Comparison of ENCODE assay signal across 26 mouse cellular contexts in the genomic region with DNA sequence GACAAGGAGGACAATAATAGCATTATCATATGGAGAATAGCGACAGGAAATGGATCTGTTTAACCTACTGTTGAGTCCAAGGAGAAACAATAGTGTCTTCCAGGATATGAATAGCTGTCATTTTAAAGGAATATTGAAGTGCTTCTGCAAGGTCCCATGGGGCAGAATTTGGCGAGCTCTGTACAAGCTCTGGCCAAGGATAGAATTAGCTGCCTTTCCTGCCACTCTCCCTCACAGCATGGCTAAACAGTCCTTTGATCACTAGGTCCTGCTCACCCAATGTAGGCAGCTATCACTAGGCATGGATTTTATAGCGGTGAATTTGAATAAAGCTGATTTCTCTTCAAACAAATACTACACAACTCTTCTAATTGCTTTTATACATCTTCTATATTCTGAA.
DNase-seq lines count a peak whose midpoint lies in the region; ATAC-seq and TF ChIP-seq lines count a peak whose summit lies in the region.
"Had no signal": no experiment of that assay in that cellular context is flagged by ENCODE, and none has a peak within 500 bp of the region (broad histone marks: within the 10 kb centered on the region; RNA-seq: fewer than 3 reads in every experiment).

No protein-coding gene starts in this region.

- H3K27ac ChIP-seq in embryonic facial prominence, embryonic 14.5 days (replicated peaks; ENCODE audit: low read depth, low read length) = no peak overlapping the region
- H3K27ac ChIP-seq in embryonic facial prominence, embryonic 10.5 days (replicated peaks) = no peak overlapping the region
- H3K27ac ChIP-seq in hindbrain, embryonic 16.5 days (ENCODE audit: low read depth, low read length) = no peak overlapping the region
- no peak overlapping the region for H3K27ac ChIP-seq in hindbrain, embryonic 11.5 days (ENCODE audit: low read depth, low read length)
- no peak overlapping the region for H3K27ac ChIP-seq in midbrain, embryonic 14.5 days (replicated peaks; ENCODE audit: low read depth, low read length)
- H3K27ac ChIP-seq in midbrain, embryonic 10.5 days (replicated peaks) = no peak overlapping the region
- no peak overlapping the region for H3K27ac ChIP-seq in midbrain, postnatal 0 days (ENCODE audit: low read depth, low read length)
- H3K27ac ChIP-seq: forebrain, embryonic 10.5 days; heart, embryonic 13.5 days; limb, embryonic 15.5 days; liver, embryonic 15.5 days; lung, embryonic 15.5 days; stomach, postnatal 0 days had no signal

- no peaks in the 10 kb centered on the region for H3K27me3 ChIP-seq in embryonic facial prominence, embryonic 14.5 days (replicated peaks; ENCODE audit: control insufficient read depth, insufficient read depth, low read length)
- no peaks in the 10 kb centered on the region for H3K27me3 ChIP-seq in embryonic facial prominence, embryonic 10.5 days (replicated peaks; ENCODE audit: low read depth, poor library complexity, severe bottlenecking)
- no peaks in the 10 kb centered on the region for H3K27me3 ChIP-seq in hindbrain, embryonic 16.5 days (replicated peaks; ENCODE audit: control insufficient read depth, insufficient read depth, low read length)
- H3K27me3 ChIP-seq in hindbrain, embryonic 11.5 days (ENCODE audit: control insufficient read depth, insufficient read depth, low read length) = no peaks in the 10 kb centered on the region
- H3K27me3 ChIP-seq in midbrain, embryonic 14.5 days (ENCODE audit: control insufficient read depth, insufficient read depth, low read length) = no peaks in the 10 kb centered on the region
- no peaks in the 10 kb centered on the region for H3K27me3 ChIP-seq in midbrain, embryonic 10.5 days (ENCODE audit: low read depth, poor library complexity, severe bottlenecking)
- H3K27me3 ChIP-seq in midbrain, postnatal 0 days (ENCODE audit: insufficient read depth, low read length) = no peaks in the 10 kb centered on the region
- H3K27me3 ChIP-seq: heart, embryonic 13.5 days; limb, embryonic 15.5 days; liver, embryonic 15.5 days; lung, embryonic 15.5 days; megakaryocyte, embryonic 14.5 days had no signal

- H3K4me3 ChIP-seq in embryonic facial prominence, embryonic 14.5 days (ENCODE audit: low read depth, low read length) = no peak overlapping the region
- H3K4me3 ChIP-seq in embryonic facial prominence, embryonic 10.5 days = no peak overlapping the region
- H3K4me3 ChIP-seq in hindbrain, embryonic 16.5 days (ENCODE audit: low read length) = no peak overlapping the region
- H3K4me3 ChIP-seq in hindbrain, embryonic 11.5 days (ENCODE audit: low read depth, low read length) = no peak overlapping the region
- H3K4me3 ChIP-seq in midbrain, embryonic 14.5 days (replicated peaks; ENCODE audit: low read depth, low read length) = no peak overlapping the region
- H3K4me3 ChIP-seq in midbrain, embryonic 10.5 days = no peak overlapping the region
- H3K4me3 ChIP-seq in midbrain, postnatal 0 days (ENCODE audit: low read depth, low read length) = no peak overlapping the region
- H3K4me3 ChIP-seq: forebrain, embryonic 10.5 days; heart, embryonic 13.5 days; limb, embryonic 15.5 days; liver, embryonic 15.5 days; lung, embryonic 15.5 days; megakaryocyte, embryonic 14.5 days had no signal

- H3K9ac ChIP-seq in embryonic facial prominence, embryonic 14.5 days (ENCODE audit: low read depth, low read length) = no peak overlapping the region
- no peak overlapping the region for H3K9ac ChIP-seq in hindbrain, embryonic 16.5 days (ENCODE audit: low read depth, low read length)
- no peak overlapping the region for H3K9ac ChIP-seq in hindbrain, embryonic 11.5 days (ENCODE audit: low read depth, low read length)
- no peak overlapping the region for H3K9ac ChIP-seq in midbrain, embryonic 14.5 days (replicated peaks; ENCODE audit: low read length)
- no peak overlapping the region for H3K9ac ChIP-seq in midbrain, postnatal 0 days (replicated peaks; ENCODE audit: low read length, poor library complexity, severe bottlenecking)
- H3K9ac ChIP-seq: heart, embryonic 13.5 days; limb, embryonic 15.5 days; liver, embryonic 15.5 days; lung, embryonic 15.5 days had no signal

- H3K36me3 ChIP-seq in embryonic facial prominence, embryonic 14.5 days (ENCODE audit: control insufficient read depth, insufficient read depth, low read length) = no peaks in the 10 kb centered on the region
- H3K36me3 ChIP-seq in embryonic facial prominence, embryonic 10.5 days (replicated peaks) = no peaks in the 10 kb centered on the region
- H3K36me3 ChIP-seq in hindbrain, embryonic 16.5 days (ENCODE audit: control insufficient read depth, insufficient read depth, low read length) = no peaks in the 10 kb centered on the region
- no peaks in the 10 kb centered on the region for H3K36me3 ChIP-seq in hindbrain, embryonic 11.5 days (ENCODE audit: control insufficient read depth, insufficient read depth, low read length)
- H3K36me3 ChIP-seq in midbrain, embryonic 14.5 days (ENCODE audit: control insufficient read depth, insufficient read depth, low read length) = no peaks in the 10 kb centered on the region
- no peaks in the 10 kb centered on the region for H3K36me3 ChIP-seq in midbrain, embryonic 10.5 days
- no peaks in the 10 kb centered on the region for H3K36me3 ChIP-seq in midbrain, postnatal 0 days (ENCODE audit: insufficient read depth, low read length)
- H3K36me3 ChIP-seq: forebrain, embryonic 10.5 days; heart, embryonic 13.5 days; limb, embryonic 15.5 days; liver, embryonic 15.5 days; lung, embryonic 15.5 days had no signal

- no peak overlapping the region for H3K4me2 ChIP-seq in embryonic facial prominence, embryonic 14.5 days (ENCODE audit: low read depth, low read length)
- no peak overlapping the region for H3K4me2 ChIP-seq in hindbrain, embryonic 16.5 days (ENCODE audit: low read length)
- H3K4me2 ChIP-seq in hindbrain, embryonic 11.5 days (replicated peaks; ENCODE audit: low read depth, low read length) = no peak overlapping the region
- H3K4me2 ChIP-seq in midbrain, embryonic 14.5 days (ENCODE audit: low read length) = no peak overlapping the region
- no peak overlapping the region for H3K4me2 ChIP-seq in midbrain, postnatal 0 days (ENCODE audit: low read depth, low read length, poor library complexity, severe bottlenecking)
- H3K4me2 ChIP-seq: heart, embryonic 13.5 days; limb, embryonic 15.5 days; liver, embryonic 15.5 days; lung, embryonic 15.5 days had no signal

- no peak for TF ChIP-seq CTCF in midbrain, postnatal 0 days (IDR thresholded peaks at IDR 0.05)

- peaks cover 4% of the 10 kb centered on the region; the same call in 1 of the 2 replicates for H3K9me3 ChIP-seq in embryonic facial prominence, embryonic 14.5 days (ENCODE audit: control insufficient read depth, low read length)
- no peaks in the 10 kb centered on the region for H3K9me3 ChIP-seq in embryonic facial prominence, embryonic 10.5 days
- peaks cover 2% of the 10 kb centered on the region; the same call in 1 of the 2 replicates for H3K9me3 ChIP-seq in hindbrain, embryonic 16.5 days (ENCODE audit: control insufficient read depth, low read length)
- H3K9me3 ChIP-seq in hindbrain, embryonic 11.5 days (ENCODE audit: control insufficient read depth, low read length) = no peaks in the 10 kb centered on the region
- no peaks in the 10 kb centered on the region for H3K9me3 ChIP-seq in midbrain, embryonic 14.5 days (ENCODE audit: control insufficient read depth, low read length)
- H3K9me3 ChIP-seq in midbrain, embryonic 10.5 days (replicated peaks) = no peaks in the 10 kb centered on the region
- H3K9me3 ChIP-seq in midbrain, postnatal 0 days (ENCODE audit: low read length) = no peaks in the 10 kb centered on the region
- H3K9me3 ChIP-seq: forebrain, embryonic 10.5 days; heart, embryonic 13.5 days; limb, embryonic 15.5 days; liver, embryonic 15.5 days; lung, embryonic 15.5 days had no signal

- DNase-seq in embryonic facial prominence, embryonic 14.5 days (ENCODE audit: low spot score) = peak; percentile 32
- DNase-seq in embryonic facial prominence, embryonic 10.5 days (ENCODE audit: low spot score) = no peak
- no peak for DNase-seq in hindbrain, embryonic 11.5 days (ENCODE audit: low spot score)
- DNase-seq in midbrain, embryonic 14.5 days = peak; percentile 48
- no peak for DNase-seq in midbrain, embryonic 10.5 days (ENCODE audit: low spot score)
- peak; percentile 80 for DNase-seq in midbrain, postnatal 0 days (ENCODE audit: low spot score)
- DNase-seq: cerebellum, adult 2 months; gastrocnemius, postnatal 10 days; heart, adult 11 months; kidney, postnatal 36 days; layer of hippocampus, postnatal 36 days; lung, postnatal 36 days; right cerebral cortex, postnatal 14 days; thymus, adult 2 months; thymus, postnatal 4 days had no signal

- WGBS in embryonic facial prominence, embryonic 14.5 days = 64% methylated on average over 3 of the region's 3 CpGs
- WGBS in embryonic facial prominence, embryonic 10.5 days = 62% methylated on average over 3 of the region's 3 CpGs
- 48% methylated on average over 3 of the region's 3 CpGs for WGBS in hindbrain, embryonic 16.5 days
- WGBS in hindbrain, embryonic 11.5 days = 73% methylated on average over 3 of the region's 3 CpGs
- 49% methylated on average over 3 of the region's 3 CpGs for WGBS in midbrain, embryonic 14.5 days
- WGBS in midbrain, embryonic 10.5 days = 66% methylated on average over 3 of the region's 3 CpGs
- 46% methylated on average over 3 of the region's 3 CpGs for WGBS in midbrain, postnatal 0 days

- no peak for ATAC-seq in embryonic facial prominence, embryonic 14.5 days (ENCODE audit: low read depth)
- ATAC-seq in hindbrain, embryonic 16.5 days = peak; percentile 72
- no peak for ATAC-seq in hindbrain, embryonic 11.5 days (ENCODE audit: low FRiP score)
- no peak for ATAC-seq in midbrain, embryonic 14.5 days (ENCODE audit: low FRiP score, low TSS enrichment)
- no peak for ATAC-seq in midbrain, postnatal 0 days (ENCODE audit: low FRiP score)
- ATAC-seq: activated CD4-positive, CD25-positive, alpha-beta regulatory T cell, adult 4 months; forebrain, embryonic 16.5 days; intestine, embryonic 16.5 days had no signal

- no peaks in the 10 kb centered on the region for H3K4me1 ChIP-seq in embryonic facial prominence, embryonic 14.5 days (ENCODE audit: control insufficient read depth, insufficient read depth, low read length)
- H3K4me1 ChIP-seq in embryonic facial prominence, embryonic 10.5 days = no peaks in the 10 kb centered on the region
- no peaks in the 10 kb centered on the region for H3K4me1 ChIP-seq in hindbrain, embryonic 16.5 days (ENCODE audit: control insufficient read depth, insufficient read depth, low read depth, low read length)
- no peaks in the 10 kb centered on the region for H3K4me1 ChIP-seq in hindbrain, embryonic 11.5 days (replicated peaks; ENCODE audit: control insufficient read depth, insufficient read depth, low read length)
- H3K4me1 ChIP-seq in midbrain, embryonic 14.5 days (ENCODE audit: control insufficient read depth, insufficient read depth, low read length) = no peaks in the 10 kb centered on the region
- no peaks in the 10 kb centered on the region for H3K4me1 ChIP-seq in midbrain, embryonic 10.5 days
- no peaks in the 10 kb centered on the region for H3K4me1 ChIP-seq in midbrain, postnatal 0 days (ENCODE audit: insufficient read depth, low read length)
- H3K4me1 ChIP-seq: forebrain, embryonic 10.5 days; heart, embryonic 13.5 days; limb, embryonic 15.5 days; liver, embryonic 15.5 days; lung, embryonic 15.5 days; megakaryocyte, embryonic 14.5 days had no signal

Comparison
In these comparisons a context has a peak if more than half of its experiments do, and no peak if none do; other contexts are left out.
1. DNase-seq: peak in embryonic facial prominence, embryonic 14.5 days (single experiment), midbrain, embryonic 14.5 days (single experiment) and midbrain, postnatal 0 days (single experiment); none in embryonic facial prominence, embryonic 10.5 days (single experiment), hindbrain, embryonic 11.5 days (single experiment) and midbrain, embryonic 10.5 days (single experiment).